Mouse (Mus musculus): Measurements from ENCODE around the gene Pelp1. TPM values are rescaled to one million over a fixed set of nuclear protein-coding genes. Genes with fewer than 3 reads are reported as not detected.
"Not testable (repeated sequence)": the region's sequence is repeated elsewhere in the genome, so short reads cannot be mapped to it uniquely, and the experiment has no call there.

Pelp1 gene
- polyA plus RNA-seq, 1 experiment from 2014 or later, result 19.0 TPM

DNA sequence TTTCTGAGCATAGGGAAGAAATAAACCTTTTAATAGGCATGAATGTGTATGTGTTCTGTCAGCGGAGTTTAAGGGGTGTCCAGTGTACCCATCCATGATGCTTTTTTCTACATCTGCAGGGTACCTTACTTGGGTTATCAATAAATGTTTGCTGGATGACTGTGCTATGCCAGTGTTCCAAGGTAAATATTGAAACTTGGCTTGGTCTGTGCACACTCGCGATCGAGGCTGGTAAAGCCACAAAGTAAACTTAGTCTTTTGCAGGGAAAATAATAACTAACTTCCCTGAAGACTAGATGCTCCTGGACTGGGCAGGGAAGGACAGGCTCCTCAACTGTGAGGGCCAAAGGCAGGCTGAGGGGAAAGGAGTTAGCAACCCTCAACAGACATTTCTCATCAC is 30.8 kb upstream of the Pelp1 start:
- Histone ChIP-seq H3K9ac (no peak overlapping the region), H3K4me3 (replicated peaks) (no peak overlapping the region), H3K4me1 (replicated peaks) (peaks cover 24% of the 10 kb centered on the region), H3K4me2 (no peak overlapping the region), H3K9me3 (replicated peaks) (no peaks in the 10 kb centered on the region), H3K27me3 (no peaks in the 10 kb centered on the region), H3K36me3 (peaks cover 58% of the 10 kb centered on the region), H3K27ac (no peak overlapping the region)
- ATAC-seq (ENCODE audit: low read depth) (no peak), DNase-seq (no peak)
- WGBS (ENCODE audit: insufficient replicate concordance), result 79% methylated on average over 4 of the region's 4 CpGs

DNA sequence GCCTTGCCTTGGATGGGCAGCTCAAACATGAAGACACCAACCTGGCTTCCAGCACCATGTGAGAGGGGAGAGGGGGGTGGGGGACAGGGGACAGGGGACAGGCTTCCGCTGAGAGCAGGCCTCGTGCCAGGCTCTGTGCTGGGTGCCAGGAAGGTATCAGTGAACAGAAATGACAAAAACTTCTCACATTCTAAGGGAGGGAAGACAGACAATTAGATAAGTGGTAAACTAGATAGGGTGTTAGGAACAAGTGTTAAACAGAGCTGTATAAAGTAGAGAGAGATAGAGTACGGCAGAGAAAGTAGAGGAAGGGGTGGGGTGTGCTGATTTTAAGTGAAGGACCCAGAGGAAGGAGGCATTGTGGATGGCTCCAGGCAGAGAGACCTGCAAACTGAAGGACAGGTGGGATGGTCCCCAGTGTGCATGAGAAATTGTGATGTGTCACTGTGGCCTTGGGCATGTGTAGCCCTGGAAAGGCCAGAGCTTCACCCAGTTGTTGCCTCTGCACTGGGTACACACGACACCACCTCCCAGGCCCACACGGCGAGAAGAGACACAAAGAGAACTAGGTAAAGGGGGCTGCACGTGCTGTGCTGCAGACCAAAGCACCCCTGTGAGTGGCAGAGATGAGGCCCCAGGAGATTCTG is 29.0 kb upstream of the Pelp1 start:
- no peak overlapping the region for H3K4me2 ChIP-seq
- no peak overlapping the region for H3K4me3 ChIP-seq (replicated peaks)
- no peak overlapping the region for H3K9ac ChIP-seq
- H3K9me3 ChIP-seq (replicated peaks), result no peaks in the 10 kb centered on the region
- H3K27me3 ChIP-seq, result no peaks in the 10 kb centered on the region
- H3K36me3 ChIP-seq, result peaks cover 58% of the 10 kb centered on the region
- H3K4me1 ChIP-seq (replicated peaks), result peaks cover 42% of the 10 kb centered on the region
- ATAC-seq (ENCODE audit: low read depth) (no peak), DNase-seq (no peak)
- WGBS (ENCODE audit: insufficient replicate concordance), result 75% methylated on average over 7 of the region's 7 CpGs
- no peak overlapping the region for H3K27ac ChIP-seq

DNA sequence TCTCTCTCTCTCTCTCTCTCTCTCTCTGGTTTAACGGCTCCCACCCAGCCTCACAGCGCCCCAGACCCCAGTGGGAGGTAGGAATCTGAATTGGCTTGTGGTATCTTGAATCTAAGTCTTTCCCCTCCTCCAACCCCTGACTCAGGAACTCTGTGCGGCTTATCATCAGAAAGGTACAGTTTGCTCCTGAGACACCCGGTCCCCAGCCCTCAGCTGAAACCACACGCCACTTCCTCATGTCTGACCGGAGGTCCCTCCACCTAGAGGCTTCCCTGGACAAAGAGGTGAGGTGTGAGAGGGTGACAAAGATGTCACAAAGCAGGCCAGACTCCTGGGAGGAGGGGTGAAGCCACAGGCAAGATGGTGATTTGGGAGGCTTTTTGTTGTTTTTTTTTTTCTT is 27.6 kb upstream of the Pelp1 start:
- no peak overlapping the region for H3K4me3 ChIP-seq (replicated peaks)
- peaks cover 58% of the 10 kb centered on the region for H3K36me3 ChIP-seq
- no peak overlapping the region for H3K4me2 ChIP-seq
- H3K27me3 ChIP-seq, result no peaks in the 10 kb centered on the region
- DNase-seq, result no peak
- H3K27ac ChIP-seq, result no peak overlapping the region
- H3K9ac ChIP-seq, result no peak overlapping the region
- peaks cover 54% of the 10 kb centered on the region for H3K4me1 ChIP-seq (replicated peaks)
- no peaks in the 10 kb centered on the region for H3K9me3 ChIP-seq (replicated peaks)
- no peak for ATAC-seq (ENCODE audit: low read depth)
- 28% methylated on average over 6 of the region's 6 CpGs for WGBS (ENCODE audit: insufficient replicate concordance)

DNA sequence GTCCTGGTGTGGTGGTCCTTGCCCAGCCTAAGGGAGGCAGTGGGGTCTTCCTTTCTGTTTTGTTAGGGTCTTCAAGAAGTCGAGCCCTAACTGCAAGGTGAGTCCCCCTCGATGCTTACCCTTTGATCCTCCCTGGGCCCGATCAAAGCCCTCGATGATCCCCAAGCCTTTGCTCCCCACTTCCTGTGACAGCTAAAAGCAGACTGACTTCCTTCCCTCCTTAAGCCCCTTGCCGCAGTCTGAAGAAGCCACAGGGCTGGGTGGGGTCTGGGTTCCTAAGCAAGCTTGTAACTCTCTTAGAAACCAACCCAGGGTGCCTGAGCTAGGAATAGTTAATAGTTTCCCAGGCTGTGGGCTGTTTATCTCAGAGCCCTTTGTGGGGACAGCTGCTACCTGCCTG is 25.6 kb upstream of the Pelp1 start:
- Histone ChIP-seq H3K36me3 (peaks cover 47% of the 10 kb centered on the region), H3K27ac (no peak overlapping the region), H3K27me3 (no peaks in the 10 kb centered on the region), H3K4me2 (peak overlapping the region; percentile 99), H3K9ac (0 out of 2 replicates have a peak overlapping the region, but pooled peaks have one; percentile 9), H3K4me1 (replicated peaks) (peaks cover 66% of the 10 kb centered on the region), H3K4me3 (replicated peaks) (peak overlapping the region; percentile 77; the same call in 1 of the 2 replicates), H3K9me3 (replicated peaks) (no peaks in the 10 kb centered on the region)
- DNase-seq, result no peak
- WGBS (ENCODE audit: insufficient replicate concordance), result 22% methylated on average over 5 of the region's 5 CpGs
- no peak for ATAC-seq (ENCODE audit: low read depth)

DNA sequence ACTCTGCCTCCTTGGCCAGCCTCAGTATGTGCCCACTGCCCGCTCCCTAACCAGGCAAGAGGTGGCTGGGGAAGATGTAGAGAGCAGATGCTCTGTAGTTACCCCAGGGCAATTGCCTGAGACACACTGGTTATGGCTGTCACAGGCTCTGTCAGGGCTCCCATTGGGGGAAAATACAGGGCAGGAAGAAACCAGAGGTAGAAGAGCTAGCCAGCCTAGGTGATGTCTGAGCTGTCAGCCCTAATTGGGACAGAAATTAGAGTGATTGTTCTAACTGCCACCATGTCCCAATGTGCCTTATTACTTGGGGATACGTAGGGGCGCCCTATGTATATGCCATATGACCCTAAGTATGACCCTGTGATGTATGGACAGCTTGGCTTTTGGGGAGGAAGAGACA is 24.1 kb upstream of the Pelp1 start:
- WGBS (ENCODE audit: insufficient replicate concordance), result 86% methylated on average over 3 of the region's 3 CpGs
- ATAC-seq (ENCODE audit: low read depth) (no peak), DNase-seq (no peak)
- H3K4me1 ChIP-seq (replicated peaks), result peaks cover 66% of the 10 kb centered on the region
- H3K36me3 ChIP-seq, result peaks cover 32% of the 10 kb centered on the region
- peak overlapping the region; percentile 51; the same call in 1 of the 2 replicates for H3K27ac ChIP-seq
- H3K27me3 ChIP-seq, result no peaks in the 10 kb centered on the region
- H3K4me3 ChIP-seq (replicated peaks), result peak overlapping the region; percentile 77
- H3K4me2 ChIP-seq, result peak overlapping the region; percentile 99
- H3K9ac ChIP-seq, result peak overlapping the region; percentile 87; the same call in 1 of the 2 replicates
- H3K9me3 ChIP-seq (replicated peaks), result no peaks in the 10 kb centered on the region

DNA sequence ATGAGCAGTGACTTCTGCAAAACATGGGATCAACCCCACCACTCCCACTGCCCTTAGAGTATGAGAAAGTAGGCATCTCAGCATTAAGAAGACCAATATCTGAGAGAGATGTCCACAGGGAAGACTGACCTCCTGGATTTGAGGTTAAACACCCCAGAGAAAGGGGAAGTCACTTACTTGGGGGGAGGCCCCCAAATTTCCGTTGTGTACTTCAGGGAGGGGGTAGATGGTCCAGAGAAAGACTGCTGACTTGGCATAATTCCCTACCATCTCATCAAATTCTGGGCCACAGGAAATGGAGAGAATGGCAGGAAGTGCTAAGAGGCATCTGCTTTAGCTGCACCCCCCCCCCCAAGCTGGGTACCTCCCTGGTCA is 23.7 kb upstream of the Pelp1 start:
- ATAC-seq (ENCODE audit: low read depth) (no peak), DNase-seq (no peak)
- H3K36me3 ChIP-seq, result peaks cover 28% of the 10 kb centered on the region
- no peaks in the 10 kb centered on the region for H3K27me3 ChIP-seq
- H3K9ac ChIP-seq, result peak overlapping the region; percentile 87
- peak overlapping the region; percentile 77 for H3K4me3 ChIP-seq (replicated peaks)
- no peaks in the 10 kb centered on the region for H3K9me3 ChIP-seq (replicated peaks)
- peak overlapping the region; percentile 99 for H3K4me2 ChIP-seq
- 16% methylated on average over 1 of the region's 1 CpGs for WGBS (ENCODE audit: insufficient replicate concordance)
- peaks cover 66% of the 10 kb centered on the region for H3K4me1 ChIP-seq (replicated peaks)
- H3K27ac ChIP-seq, result peak overlapping the region; percentile 87

DNA sequence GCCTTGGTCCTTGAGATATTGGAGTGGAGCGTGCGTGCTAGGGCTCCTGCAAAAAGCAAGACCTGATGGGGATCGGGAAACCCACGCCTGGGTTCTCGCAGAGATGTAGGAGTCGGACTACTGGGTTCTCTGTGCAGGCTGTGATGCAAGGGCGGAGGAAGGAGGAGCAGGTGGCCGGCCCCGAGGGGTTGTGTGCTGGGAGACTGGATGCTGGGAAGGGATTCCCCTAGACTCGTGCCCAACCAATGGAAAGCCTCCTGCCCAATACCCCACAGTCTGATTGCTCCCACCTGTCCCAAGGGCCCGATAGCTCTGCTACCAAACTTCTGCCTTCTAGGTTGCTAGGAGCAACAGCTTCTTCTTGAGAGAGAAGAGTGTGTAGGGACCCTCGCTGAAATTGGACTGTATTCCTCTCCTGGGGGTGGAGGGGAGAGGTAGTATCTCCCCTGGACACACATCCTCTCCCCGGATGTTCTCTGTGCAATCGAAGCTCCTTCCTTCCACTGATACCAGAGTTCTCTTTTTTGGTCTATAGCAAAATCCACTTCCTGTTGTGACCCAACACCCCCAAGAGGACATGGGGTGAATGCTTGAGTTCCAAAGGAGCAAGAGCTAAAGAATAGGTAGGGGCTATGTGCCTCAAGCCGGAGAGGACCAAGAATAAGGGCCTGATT is 23.2 kb upstream of the Pelp1 start:
- peak; percentile 20 for ATAC-seq (ENCODE audit: low read depth)
- peak overlapping the region; percentile 77 for H3K4me3 ChIP-seq (replicated peaks)
- peaks cover 65% of the 10 kb centered on the region for H3K4me1 ChIP-seq (replicated peaks)
- no peaks in the 10 kb centered on the region for H3K27me3 ChIP-seq
- peak overlapping the region; percentile 87 for H3K9ac ChIP-seq
- H3K4me2 ChIP-seq, result peak overlapping the region; percentile 99
- 2% methylated on average over 15 of the region's 15 CpGs for WGBS (ENCODE audit: insufficient replicate concordance)
- H3K27ac ChIP-seq, result peak overlapping the region; percentile 87
- no peaks in the 10 kb centered on the region for H3K9me3 ChIP-seq (replicated peaks)
- DNase-seq, result no peak
- H3K36me3 ChIP-seq, result peaks cover 23% of the 10 kb centered on the region

DNA sequence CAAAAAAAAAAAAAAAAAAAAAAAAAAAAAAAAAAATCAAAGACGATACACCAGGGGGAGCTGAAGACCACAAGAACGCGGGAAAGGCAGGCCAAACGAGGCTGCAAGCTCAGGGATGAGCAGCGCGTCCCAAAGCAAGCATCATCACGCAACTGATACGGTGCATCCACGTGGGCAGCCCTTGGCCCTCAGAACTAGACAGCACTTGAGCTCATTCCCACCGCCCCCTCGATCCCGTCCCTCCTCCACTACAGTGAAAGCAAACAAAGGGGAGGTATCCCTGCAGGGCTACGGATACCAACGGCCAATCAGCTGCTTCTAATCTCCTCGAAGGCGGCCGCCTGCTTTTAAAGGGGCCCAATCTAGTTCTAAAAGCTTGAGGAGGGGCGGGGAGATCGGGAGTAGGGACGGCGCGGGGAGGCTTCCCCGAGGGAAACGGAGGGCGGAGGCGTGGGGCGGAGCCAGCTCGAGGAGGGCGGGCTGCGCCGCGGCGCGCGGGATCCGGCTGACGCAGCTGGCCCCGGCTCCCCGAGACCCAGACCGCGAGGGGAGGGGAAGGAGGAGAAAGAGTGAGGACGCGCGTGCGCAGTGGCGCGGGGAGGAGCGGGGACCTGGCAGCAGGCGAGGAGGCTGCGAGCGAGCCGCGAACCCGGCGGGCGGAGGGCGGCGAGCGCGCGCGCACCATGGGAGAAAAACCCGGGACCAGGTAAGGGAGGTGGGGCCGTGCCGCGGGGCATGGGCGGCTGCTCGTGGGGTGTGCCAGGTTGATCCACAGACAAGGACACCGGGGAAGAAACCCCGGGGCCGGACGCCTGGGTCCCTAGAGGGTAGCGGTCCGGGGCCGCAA is 22.4 kb upstream of the Pelp1 start, which contains the start of gene Arrb2:
Arrb2 (plus strand) TSS at position 588 of the 847 bp plus-strand sequence.
- H3K9me3 ChIP-seq (replicated peaks), result no peaks in the 10 kb centered on the region
- H3K4me2 ChIP-seq, result peak within 1 kb of the TSS; percentile 99
- WGBS (ENCODE audit: insufficient replicate concordance), result under 1% methylated on average over 69 of the region's 75 CpGs
- DNase-seq (peak; percentile 99), ATAC-seq (ENCODE audit: low read depth) (peak; percentile 94)
- peaks cover 15% of the 10 kb centered on the region for H3K36me3 ChIP-seq
- H3K9ac ChIP-seq, result peak within 1 kb of the TSS; percentile 87
- peaks cover 58% of the 10 kb centered on the region for H3K4me1 ChIP-seq (replicated peaks)
- H3K27ac ChIP-seq, result peak within 1 kb of the TSS; percentile 87
- no peaks in the 10 kb centered on the region for H3K27me3 ChIP-seq
- peak within 1 kb of the TSS; percentile 77 for H3K4me3 ChIP-seq (replicated peaks)

DNA sequence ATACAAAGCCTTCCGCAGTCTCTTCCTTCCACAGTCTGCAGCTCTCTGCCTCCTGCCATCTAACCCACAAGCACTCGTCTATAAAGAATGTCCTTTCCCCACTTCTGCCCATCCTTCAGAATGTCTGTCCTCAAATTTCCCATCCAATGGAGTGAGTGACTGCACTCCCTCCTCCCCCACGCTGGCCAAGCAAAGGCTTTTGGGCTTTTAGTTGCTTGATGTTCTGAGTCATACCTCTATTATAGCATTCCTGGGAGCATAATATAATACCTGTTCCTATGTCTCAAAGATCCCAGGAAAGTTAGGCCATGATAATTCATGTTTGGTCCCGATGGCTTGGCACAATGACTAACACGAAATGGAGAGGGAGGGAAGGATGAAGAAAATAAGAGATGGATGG is 21.7 kb upstream of the Pelp1 start:
- H3K4me1 ChIP-seq (replicated peaks), result peaks cover 51% of the 10 kb centered on the region
- peak overlapping the region; percentile 99 for H3K4me2 ChIP-seq
- ATAC-seq (ENCODE audit: low read depth) (no peak), DNase-seq (no peak)
- no peak overlapping the region for H3K27ac ChIP-seq
- peak overlapping the region; percentile 77 for H3K4me3 ChIP-seq (replicated peaks)
- no peaks in the 10 kb centered on the region for H3K27me3 ChIP-seq
- WGBS (ENCODE audit: insufficient replicate concordance), result 45% methylated on average over 5 of the region's 5 CpGs
- no peaks in the 10 kb centered on the region for H3K9me3 ChIP-seq (replicated peaks)
- H3K36me3 ChIP-seq, result peaks cover 8% of the 10 kb centered on the region
- peak overlapping the region; percentile 87; the same call in 1 of the 2 replicates for H3K9ac ChIP-seq

DNA sequence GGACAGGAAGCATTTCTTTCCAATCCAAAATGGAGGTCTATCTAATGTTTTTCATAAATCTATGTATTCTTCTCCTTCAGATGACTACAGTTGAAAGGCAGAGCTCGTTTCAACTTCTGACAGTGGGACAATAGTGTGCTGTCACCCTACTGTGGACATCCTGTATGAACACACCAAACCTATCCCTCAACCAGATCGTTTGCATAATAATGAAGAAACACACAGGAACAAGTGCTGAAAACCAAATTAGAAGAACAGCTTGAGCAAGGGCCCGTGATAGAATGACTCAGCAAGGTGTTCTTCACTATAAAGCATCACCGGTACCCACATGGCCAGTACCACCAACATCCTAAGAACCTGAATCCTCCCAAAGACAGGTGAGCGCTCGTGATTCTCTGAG is 16.8 kb upstream of the Pelp1 start:
- not testable (repeated sequence) for H3K4me3 ChIP-seq (replicated peaks); H3K9ac ChIP-seq; DNase-seq; H3K27me3 ChIP-seq; H3K4me2 ChIP-seq; H3K4me1 ChIP-seq (replicated peaks); H3K27ac ChIP-seq; H3K36me3 ChIP-seq; ATAC-seq (ENCODE audit: low read depth); H3K9me3 ChIP-seq (replicated peaks)
- WGBS (ENCODE audit: insufficient replicate concordance), result 65% methylated on average over 6 of the region's 6 CpGs

DNA sequence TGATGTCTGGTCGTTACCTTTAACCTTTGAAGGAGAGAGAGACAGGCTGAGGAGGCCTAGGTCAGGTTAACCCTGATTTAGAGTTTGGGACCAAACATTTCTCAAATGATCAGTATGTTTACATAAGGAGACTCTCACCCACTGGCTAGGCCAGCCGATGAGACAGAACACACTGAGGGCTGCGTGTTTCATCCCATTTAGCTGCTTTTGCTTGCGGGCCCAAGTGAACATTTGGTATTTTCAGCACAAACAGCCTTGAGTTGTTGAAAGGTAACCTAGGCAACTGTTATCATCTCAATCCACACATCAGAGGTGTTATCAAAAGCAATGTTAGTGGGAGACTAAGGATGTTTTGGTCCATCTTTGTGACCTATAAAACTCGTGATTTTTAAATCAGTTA is 9.7 kb upstream of the Pelp1 start:
- H3K36me3 ChIP-seq, result no peaks in the 10 kb centered on the region
- no peaks in the 10 kb centered on the region for H3K4me1 ChIP-seq (replicated peaks)
- DNase-seq (no peak), ATAC-seq (ENCODE audit: low read depth) (no peak)
- no peak overlapping the region for H3K27ac ChIP-seq
- no peaks in the 10 kb centered on the region for H3K27me3 ChIP-seq
- no peak overlapping the region for H3K9ac ChIP-seq
- H3K4me3 ChIP-seq (replicated peaks), result no peak overlapping the region
- 53% methylated on average over 5 of the region's 5 CpGs for whole genome bisulfite sequencing (ENCODE audit: insufficient replicate concordance)
- H3K9me3 ChIP-seq (replicated peaks), result no peaks in the 10 kb centered on the region
- H3K4me2 ChIP-seq, result no peak overlapping the region

Data from liver, embryonic 13.5 days (tissue).